Mouse (Mus musculus): Measurements from ENCODE around the gene Abhd14a.

- TF ChIP-seq CTCF (IDR thresholded peaks at IDR 0.05; ENCODE audit: low read depth) (no peak), EP300 (IDR thresholded peaks at IDR 0.05; ENCODE audit: low read depth) (no peak)
Measured at GRCm38 (mm10) chr9:106470991-106471750, 23.7 kb upstream of the Abhd14a start.
